Mouse (Mus musculus): ENCODE measurements around the gene Slu7. TPM values are rescaled to one million over a fixed set of nuclear protein-coding genes. Genes with fewer than 3 reads are reported as not detected.

Slu7 gene
- total and polyA plus RNA-seq, 2 experiments from 2014 or later: 31.5 to 55.5 TPM

DNA sequence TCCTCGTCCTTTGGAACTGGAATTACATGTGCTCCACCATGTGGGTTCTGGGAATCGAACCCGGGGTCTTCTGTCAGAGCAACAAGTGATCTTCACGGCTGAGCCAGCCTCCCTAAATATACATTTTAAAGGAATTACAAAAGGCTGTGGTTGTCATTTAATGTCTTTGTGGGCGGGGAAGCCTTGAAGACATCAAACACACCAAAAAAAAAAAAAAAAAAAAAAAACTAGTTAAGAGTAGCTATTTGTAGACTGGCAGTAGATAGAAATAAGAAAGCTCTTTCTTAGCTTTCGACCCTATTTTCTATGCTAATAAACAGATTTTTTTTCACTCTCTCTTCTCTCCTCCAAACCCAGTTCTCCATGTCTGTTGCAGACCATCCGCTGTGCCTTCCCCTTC lies 44.4 kb upstream of the Slu7 start:
- ATAC-seq: no peak
- no peaks in the 10 kb centered on the region for H3K9me3 ChIP-seq (ENCODE audit: low read length)

DNA sequence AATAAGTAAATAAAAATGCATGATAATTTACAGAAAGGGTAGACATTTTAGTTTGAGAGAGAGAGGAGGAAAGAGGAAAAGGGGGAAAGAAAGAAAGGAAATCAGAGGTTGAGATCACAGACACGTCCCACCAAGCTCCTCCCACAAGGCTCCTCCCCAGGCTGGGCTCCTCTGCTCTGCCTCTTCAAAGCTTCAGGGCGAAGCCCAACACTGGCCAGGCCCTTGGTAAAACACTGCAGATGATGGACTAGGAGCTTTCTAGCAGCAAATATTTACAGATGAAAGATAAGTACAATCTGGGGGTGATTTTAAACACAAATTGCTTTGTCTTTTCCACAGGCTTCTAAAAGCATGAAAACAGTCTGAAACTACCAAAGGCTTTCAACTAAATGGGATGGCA lies 40.8 kb upstream of the Slu7 start:
- Histone ChIP-seq H3K27ac (no peak overlapping the region), H3K36me3 (ENCODE audit: insufficient read depth, low read length) (no peaks in the 10 kb centered on the region), H3K4me1 (ENCODE audit: insufficient read depth, low read length) (no peaks in the 10 kb centered on the region), H3K9ac (replicated peaks; ENCODE audit: low read length) (no peak overlapping the region), H3K27me3 (ENCODE audit: insufficient read depth, low read length) (no peaks in the 10 kb centered on the region), H3K9me3 (ENCODE audit: low read length) (no peaks in the 10 kb centered on the region), H3K4me3 (ENCODE audit: low read length) (no peak overlapping the region), H3K4me2 (ENCODE audit: low read depth, low read length) (no peak overlapping the region)
- DNase-seq (ENCODE audit: low spot score) (no peak), ATAC-seq (no peak)
- 52% methylated on average over 2 of the region's 2 CpGs for WGBS
- TF ChIP-seq CTCF (IDR thresholded peaks at IDR 0.05; ENCODE audit: low read depth): no peak

More for the DNA sequence above, 44.4 kb upstream of the Slu7 start:
- no peak for DNase-seq (ENCODE audit: low spot score)
- H3K4me2 ChIP-seq (ENCODE audit: low read depth, low read length): no peak overlapping the region
- H3K4me3 ChIP-seq (ENCODE audit: low read length): no peak overlapping the region
- peaks cover 5% of the 10 kb centered on the region for H3K4me1 ChIP-seq (ENCODE audit: insufficient read depth, low read length)
- H3K27me3 ChIP-seq (ENCODE audit: insufficient read depth, low read length): no peaks in the 10 kb centered on the region
- TF ChIP-seq CTCF (IDR thresholded peaks at IDR 0.05; ENCODE audit: low read depth): no peak
- no peak overlapping the region for H3K9ac ChIP-seq (replicated peaks; ENCODE audit: low read length)
- 87% methylated on average over 7 of the region's 7 CpGs for WGBS
- no peak overlapping the region for H3K27ac ChIP-seq
- H3K36me3 ChIP-seq (ENCODE audit: insufficient read depth, low read length): no peaks in the 10 kb centered on the region

DNA sequence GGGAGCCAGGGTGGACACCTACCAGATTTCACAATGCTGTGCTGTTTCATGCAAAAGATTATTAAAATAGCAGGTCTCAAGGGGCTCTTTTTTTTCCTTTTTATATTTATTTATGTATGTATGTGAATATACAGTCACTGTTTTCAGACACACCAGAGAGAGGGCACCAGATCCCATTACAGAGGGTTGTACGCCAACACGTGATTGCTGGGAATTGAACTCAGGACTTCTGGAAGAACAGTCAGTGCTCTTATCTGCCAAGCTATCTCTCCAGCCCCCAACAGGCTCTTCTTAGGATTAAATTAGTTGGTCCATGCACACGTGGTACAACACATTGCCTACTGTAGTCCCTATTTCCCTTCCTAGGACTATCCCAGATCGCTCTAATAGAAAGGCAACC lies 40.2 kb upstream of the Slu7 start:
- Histone ChIP-seq H3K27me3 (ENCODE audit: insufficient read depth, low read length) (no peaks in the 10 kb centered on the region), H3K36me3 (ENCODE audit: insufficient read depth, low read length) (no peaks in the 10 kb centered on the region), H3K9me3 (ENCODE audit: low read length) (no peaks in the 10 kb centered on the region), H3K4me1 (ENCODE audit: insufficient read depth, low read length) (no peaks in the 10 kb centered on the region), H3K27ac (no peak overlapping the region), H3K4me3 (ENCODE audit: low read length) (no peak overlapping the region), H3K4me2 (ENCODE audit: low read depth, low read length) (no peak overlapping the region), H3K9ac (replicated peaks; ENCODE audit: low read length) (no peak overlapping the region)
- ATAC-seq: no peak
- 92% methylated on average over 4 of the region's 4 CpGs for WGBS
- TF ChIP-seq CTCF (IDR thresholded peaks at IDR 0.05; ENCODE audit: low read depth): no peak
- no peak for DNase-seq (ENCODE audit: low spot score)

- Histone ChIP-seq H3K4me1 (ENCODE audit: insufficient read depth, low read length) (no peaks in the 10 kb centered on the region), H3K27me3 (ENCODE audit: insufficient read depth, low read length) (no peaks in the 10 kb centered on the region), H3K9ac (replicated peaks; ENCODE audit: low read length) (no peak overlapping the region), H3K4me2 (ENCODE audit: low read depth, low read length) (no peak overlapping the region), H3K27ac (no peak overlapping the region), H3K36me3 (ENCODE audit: insufficient read depth, low read length) (no peaks in the 10 kb centered on the region), H3K9me3 (ENCODE audit: low read length) (no peaks in the 10 kb centered on the region), H3K4me3 (ENCODE audit: low read length) (no peak overlapping the region)
- no peak for DNase-seq (ENCODE audit: low spot score)
- 70% methylated on average over 14 of the region's 14 CpGs for WGBS
- no peak for ATAC-seq
- TF ChIP-seq CTCF (IDR thresholded peaks at IDR 0.05; ENCODE audit: low read depth): no peak
These were observed 38.2 kb upstream of the Slu7 start for GRCm38 (mm10) chr11:43395073-43395948.

GRCm38 (mm10) chr11:43396246-43396645 lies 37.3 kb upstream of the Slu7 start:
- Histone ChIP-seq H3K9ac (replicated peaks; ENCODE audit: low read length) (no peak overlapping the region), H3K4me3 (ENCODE audit: low read length) (no peak overlapping the region), H3K27ac (no peak overlapping the region), H3K4me2 (ENCODE audit: low read depth, low read length) (no peak overlapping the region), H3K27me3 (ENCODE audit: insufficient read depth, low read length) (no peaks in the 10 kb centered on the region), H3K36me3 (ENCODE audit: insufficient read depth, low read length) (no peaks in the 10 kb centered on the region), H3K9me3 (ENCODE audit: low read length) (no peaks in the 10 kb centered on the region), H3K4me1 (ENCODE audit: insufficient read depth, low read length) (no peaks in the 10 kb centered on the region)
- DNase-seq (ENCODE audit: low spot score) (no peak), ATAC-seq (no peak)
- no peak for TF ChIP-seq CTCF (IDR thresholded peaks at IDR 0.05; ENCODE audit: low read depth)
- WGBS: 92% methylated on average over 4 of the region's 4 CpGs

DNA sequence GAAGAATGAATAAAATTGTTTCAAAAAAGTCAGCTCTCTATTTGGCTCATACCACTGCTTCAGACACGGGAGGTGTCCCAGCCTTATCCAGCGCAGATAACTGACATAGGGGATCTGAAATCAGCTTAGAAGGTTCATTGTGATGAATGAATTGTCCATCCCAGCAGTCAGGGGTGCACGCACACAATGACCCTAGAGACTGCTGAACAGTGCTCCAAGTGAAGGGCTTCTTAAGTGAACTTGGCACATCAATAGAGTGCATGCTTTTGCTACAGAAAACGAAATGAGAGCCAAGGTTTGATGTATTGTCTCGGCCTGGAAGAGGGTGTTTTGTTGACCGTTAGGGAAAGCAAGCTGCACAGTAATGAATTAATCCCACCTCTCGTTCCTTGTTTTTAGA lies 36.9 kb upstream of the Slu7 start:
- Histone ChIP-seq H3K27me3 (ENCODE audit: insufficient read depth, low read length) (no peaks in the 10 kb centered on the region), H3K36me3 (ENCODE audit: insufficient read depth, low read length) (no peaks in the 10 kb centered on the region), H3K27ac (no peak overlapping the region), H3K9me3 (ENCODE audit: low read length) (no peaks in the 10 kb centered on the region), H3K4me2 (ENCODE audit: low read depth, low read length) (no peak overlapping the region), H3K9ac (replicated peaks; ENCODE audit: low read length) (no peak overlapping the region), H3K4me1 (ENCODE audit: insufficient read depth, low read length) (no peaks in the 10 kb centered on the region), H3K4me3 (ENCODE audit: low read length) (no peak overlapping the region)
- ATAC-seq (no peak), DNase-seq (ENCODE audit: low spot score) (no peak)
- 52% methylated on average over 7 of the region's 7 CpGs for WGBS
- no peak for TF ChIP-seq CTCF (IDR thresholded peaks at IDR 0.05; ENCODE audit: low read depth)

- H3K9me3 ChIP-seq (ENCODE audit: low read length): no peaks in the 10 kb centered on the region
- ATAC-seq (no peak), DNase-seq (ENCODE audit: low spot score) (no peak)
- H3K36me3 ChIP-seq (ENCODE audit: insufficient read depth, low read length): no peaks in the 10 kb centered on the region
- no peak overlapping the region for H3K27ac ChIP-seq
- H3K4me3 ChIP-seq (ENCODE audit: low read length): no peak overlapping the region
- H3K4me2 ChIP-seq (ENCODE audit: low read depth, low read length): no peak overlapping the region
- WGBS: 43% methylated on average over 4 of the region's 4 CpGs
- H3K27me3 ChIP-seq (ENCODE audit: insufficient read depth, low read length): no peaks in the 10 kb centered on the region
- no peak overlapping the region for H3K9ac ChIP-seq (replicated peaks; ENCODE audit: low read length)
- no peaks in the 10 kb centered on the region for H3K4me1 ChIP-seq (ENCODE audit: insufficient read depth, low read length)
- peak; percentile 29 for TF ChIP-seq CTCF (IDR thresholded peaks at IDR 0.05; ENCODE audit: low read depth)
These were observed 34.2 kb upstream of the Slu7 start for GRCm38 (mm10) chr11:43399297-43399696.

Measured in hindbrain, postnatal 0 days (tissue).